Mouse (Mus musculus): ENCODE data around the gene Vwa8.

Vwa8 gene

GRCm38 (mm10) chr14:79151711-79152110, 302.9 kb downstream of the Vwa8 start:
- DNase-seq, result no peak

GRCm38 (mm10) chr14:79153896-79154295, 305.0 kb downstream of the Vwa8 start:
- peak; percentile 79 for DNase-seq

GRCm38 (mm10) chr14:79154961-79155360, 306.1 kb downstream of the Vwa8 start:
- DNase-seq, result no peak

- no peak for DNase-seq
Measured at GRCm38 (mm10) chr14:79156526-79157411, 307.9 kb downstream of the Vwa8 start.

GRCm38 (mm10) chr14:79157451-79158218, 308.8 kb downstream of the Vwa8 start:
- DNase-seq, result no peak

- no peak for DNase-seq
Measured at GRCm38 (mm10) chr14:79158219-79158521, 309.3 kb downstream of the Vwa8 start.

- no peak for DNase-seq
Measured at GRCm38 (mm10) chr14:79158673-79159200, 309.9 kb downstream of the Vwa8 start.

- DNase-seq, result no peak
Measured at GRCm38 (mm10) chr14:79159451-79159850, 310.6 kb downstream of the Vwa8 start.

GRCm38 (mm10) chr14:79160486-79160885, 311.6 kb downstream of the Vwa8 start:
- DNase-seq, result no peak

GRCm38 (mm10) chr14:79160966-79161365, 312.1 kb downstream of the Vwa8 start:
- no peak for DNase-seq

- no peak for DNase-seq
Measured at GRCm38 (mm10) chr14:79161741-79162140, 312.9 kb downstream of the Vwa8 start.

- no peak for DNase-seq
Measured at GRCm38 (mm10) chr14:79162678-79163077, 313.8 kb downstream of the Vwa8 start.

GRCm38 (mm10) chr14:79164334-79164733, 315.5 kb downstream of the Vwa8 start:
- DNase-seq, result no peak

GRCm38 (mm10) chr14:79164925-79165324, 316.1 kb downstream of the Vwa8 start:
- peak; percentile 67 for DNase-seq

GRCm38 (mm10) chr14:79174526-79174925, 325.7 kb downstream of the Vwa8 start:
- DNase-seq, result no peak

- DNase-seq, result no peak
Measured at GRCm38 (mm10) chr14:79177754-79178153, 328.9 kb downstream of the Vwa8 start.

GRCm38 (mm10) chr14:79178247-79178646, 329.4 kb downstream of the Vwa8 start:
- DNase-seq, result no peak

GRCm38 (mm10) chr14:79180078-79180730, 331.4 kb downstream of the Vwa8 start:
- peak; percentile 60 for DNase-seq

GRCm38 (mm10) chr14:79181748-79182147, 332.9 kb downstream of the Vwa8 start:
- DNase-seq, result no peak

GRCm38 (mm10) chr14:79182801-79183200, 333.9 kb downstream of the Vwa8 start:
- DNase-seq, result no peak

GRCm38 (mm10) chr14:79183261-79183660, 334.4 kb downstream of the Vwa8 start:
- no peak for DNase-seq

- DNase-seq, result no peak
Measured at GRCm38 (mm10) chr14:79184071-79184470, 335.2 kb downstream of the Vwa8 start.

GRCm38 (mm10) chr14:79185018-79185685, 336.3 kb downstream of the Vwa8 start:
- DNase-seq, result peak; percentile 26
